Mouse (Mus musculus) liver, adult 2 months (tissue): ENCODE results near the gene Kdm6b. TPM values are rescaled to one million over a fixed set of nuclear protein-coding genes. Genes with fewer than 3 reads are reported as not detected.
A peak's percentile ranks its signal among the peaks of the same experiment; 100 is the strongest.

Experiments
- DNase-seq: peaks from one replicate; pipeline ENCODE4 v3.0.0-alpha.2; 2011; ENCODE audit warnings: low read depth, low spot score; ENCODE audit errors: extremely low read depth
- H3K27ac ChIP-seq: fragments of 200-500 bp; replicated peaks from 2 replicates; pipeline ENCODE4 v1.5.1; 2012; ENCODE audit warnings: low read depth, mild to moderate bottlenecking, control low read depth, inconsistent platforms, low read length; ENCODE audit not compliant: insufficient read depth
- H3K27me3 ChIP-seq: fragments of 200-500 bp; 2 replicates; pipeline ENCODE4 v1.6.1; 2012; ENCODE audit warnings: mild to moderate bottlenecking, moderate library complexity, low read length, inconsistent platforms; ENCODE audit not compliant: control insufficient read depth, insufficient read depth
- H3K36me3 ChIP-seq: fragments of 200-500 bp; 2 replicates; pipeline ENCODE4 v1.6.1; 2012; ENCODE audit warnings: low read length, inconsistent platforms; ENCODE audit not compliant: control insufficient read depth, insufficient read depth
- H3K4me1 ChIP-seq: fragments of 200-500 bp; 2 replicates; pipeline ENCODE4 v1.6.1; 2011; ENCODE audit warnings: low read length; ENCODE audit not compliant: control insufficient read depth, insufficient read depth
- H3K4me3 ChIP-seq: fragments of 200-500 bp; 2 replicates; pipeline ENCODE4 v1.5.1; 2011; ENCODE audit warnings: low read depth, mild to moderate bottlenecking, control low read depth, low read length, moderate library complexity; ENCODE audit not compliant: insufficient read depth
- H3K79me2 ChIP-seq: fragments of 200-500 bp; 2 replicates; pipeline ENCODE4 v1.6.1; 2012; ENCODE audit warnings: inconsistent platforms, mild to moderate bottlenecking, low read length, moderate library complexity; ENCODE audit not compliant: control insufficient read depth, insufficient read depth
- H3K9ac ChIP-seq: fragments of 200-500 bp; 2 replicates; pipeline ENCODE4 v1.6.1; 2012; ENCODE audit warnings: low read depth, mild to moderate bottlenecking, control low read depth, inconsistent platforms, low read length
- CTCF ChIP-seq: fragments of 200-500 bp; IDR thresholded peaks from 2 replicates; pipeline ENCODE4 v1.5.1; 2011; ENCODE audit warnings: low read depth, low read length, control low read depth
- POLR2A ChIP-seq: fragments of 200-500 bp; IDR thresholded peaks from 2 replicates; pipeline ENCODE4 v1.6.1; 2011; ENCODE audit warnings: low read length, control low read depth; ENCODE audit not compliant: insufficient read depth; ENCODE audit errors: extremely low read depth
- WGBS: fragments of 180-500 bp; shearing (Covaris S2); methylation state at CpG from one replicate; pipeline ENCODE4 v1.1.7; 2018; 5-methylcytosine and 5-hydroxymethylcytosine counted together
- polyA plus RNA-seq: library from polyadenylated mRNA; depleted of rRNA; stranded (reverse); fragments of >200 nt; gene quantifications from 2 replicates; pipeline ENCODE4 v1.2.3, GENCODE M21; 2012; rRNA removed
- total RNA-seq: library from RNA; depleted of rRNA; stranded (reverse); fragments of >200 nt; gene quantifications from 2 replicates; pipeline ENCODE4 v1.2.3, GENCODE M21; 2014; rRNA removed

Kdm6b gene
- total and polyA plus RNA-seq, 2 experiments: 1.6 to 4.2 TPM

DNA sequence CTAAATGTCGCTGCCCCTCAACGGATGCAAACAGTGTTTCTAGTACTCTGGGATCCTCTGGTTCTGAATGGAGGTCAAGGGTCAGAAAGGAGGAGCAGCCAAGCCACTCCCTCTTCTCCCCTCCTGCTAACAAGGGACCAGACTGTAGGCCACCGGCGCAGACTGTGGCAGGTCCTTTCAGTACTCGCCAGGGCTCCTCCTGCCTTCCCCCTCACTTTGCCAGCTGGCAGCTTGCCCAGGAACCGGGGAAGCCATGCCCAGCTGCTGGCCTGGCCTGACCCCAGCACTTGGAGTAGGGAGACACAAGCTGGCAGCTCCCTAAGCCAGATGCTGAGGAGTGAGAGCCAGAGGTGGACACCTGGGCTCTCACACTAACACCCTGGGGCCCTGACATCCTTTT is 48.6 kb downstream of the Kdm6b start:
- TF ChIP-seq POLR2A (0 out of 2 replicates have a peak, but pooled peaks have one; percentile 16), CTCF (no peak)
- Histone ChIP-seq H3K79me2 (peaks cover 8% of the 10 kb centered on the region; the same call in 1 of the 2 replicates), H3K27me3 (no peaks in the 10 kb centered on the region), H3K9ac (peak overlapping the region; percentile 63; the same call in 1 of the 2 replicates), H3K27ac (peak overlapping the region; percentile 95), H3K36me3 (peaks cover 23% of the 10 kb centered on the region; the same call in 1 of the 2 replicates), H3K4me3 (peak overlapping the region; percentile 37), H3K4me1 (peaks cover 22% of the 10 kb centered on the region)
- 0% methylated on average over 6 of the region's 6 CpGs for WGBS
- DNase-seq: peak; percentile 97

DNA sequence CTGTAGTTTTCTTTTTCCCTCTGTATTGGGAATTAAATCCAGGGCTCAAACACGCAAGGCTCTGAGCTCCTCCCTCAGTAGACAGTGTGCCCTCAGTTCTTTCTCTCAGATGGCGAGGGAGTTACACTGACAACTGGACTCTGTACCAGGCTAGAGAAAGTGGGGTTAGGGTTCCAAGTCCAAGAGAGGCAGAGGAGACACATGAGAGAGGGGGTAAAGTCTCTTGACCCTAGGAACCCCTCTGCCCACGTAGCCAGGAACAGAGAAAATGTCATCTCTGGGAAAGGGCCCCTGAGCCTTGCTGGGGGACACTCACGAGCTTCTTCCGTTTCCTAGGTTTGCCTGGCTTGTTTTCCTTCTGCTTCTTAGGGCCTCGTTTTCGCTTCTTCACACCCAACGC is 49.1 kb downstream of the Kdm6b start:
- 9% methylated on average over 8 of the region's 8 CpGs for WGBS
- Histone ChIP-seq H3K9ac (peak overlapping the region; percentile 63), H3K4me1 (peaks cover 22% of the 10 kb centered on the region), H3K4me3 (peak overlapping the region; percentile 57), H3K79me2 (peaks cover 8% of the 10 kb centered on the region; the same call in 1 of the 2 replicates), H3K36me3 (peaks cover 28% of the 10 kb centered on the region), H3K27me3 (no peaks in the 10 kb centered on the region), H3K27ac (peak overlapping the region; percentile 95)
- TF ChIP-seq POLR2A (no peak), CTCF (no peak)
- DNase-seq: peak; percentile 95

DNA sequence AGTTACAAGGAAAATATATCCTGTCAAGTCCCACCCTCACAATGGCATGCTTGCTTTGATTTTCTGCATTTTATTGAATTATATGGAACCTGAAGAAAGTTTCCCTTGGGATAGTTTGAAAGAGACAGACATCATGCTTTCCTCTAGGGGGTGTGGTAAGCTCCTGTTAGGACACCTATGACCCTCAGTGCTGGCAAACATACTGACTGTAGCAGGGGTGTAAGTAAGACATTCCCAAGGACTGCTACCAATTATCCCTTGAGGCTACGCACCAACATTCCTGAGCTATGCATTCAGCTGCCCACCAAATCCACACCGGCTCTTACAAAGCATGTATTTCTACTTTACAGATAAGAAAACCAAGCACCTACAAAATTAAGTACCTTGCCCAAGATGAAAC is 51.0 kb downstream of the Kdm6b start:
- no peak overlapping the region for H3K9ac ChIP-seq
- H3K79me2 ChIP-seq: peaks cover 8% of the 10 kb centered on the region; the same call in 1 of the 2 replicates
- peaks cover 46% of the 10 kb centered on the region for H3K36me3 ChIP-seq
- no peak overlapping the region for H3K27ac ChIP-seq
- H3K4me1 ChIP-seq: peaks cover 18% of the 10 kb centered on the region
- H3K27me3 ChIP-seq: no peaks in the 10 kb centered on the region
- DNase-seq: no peak
- 93% methylated on average over 2 of the region's 2 CpGs for WGBS
- H3K4me3 ChIP-seq: no peak overlapping the region
- TF ChIP-seq POLR2A (no peak), CTCF (no peak)

DNA sequence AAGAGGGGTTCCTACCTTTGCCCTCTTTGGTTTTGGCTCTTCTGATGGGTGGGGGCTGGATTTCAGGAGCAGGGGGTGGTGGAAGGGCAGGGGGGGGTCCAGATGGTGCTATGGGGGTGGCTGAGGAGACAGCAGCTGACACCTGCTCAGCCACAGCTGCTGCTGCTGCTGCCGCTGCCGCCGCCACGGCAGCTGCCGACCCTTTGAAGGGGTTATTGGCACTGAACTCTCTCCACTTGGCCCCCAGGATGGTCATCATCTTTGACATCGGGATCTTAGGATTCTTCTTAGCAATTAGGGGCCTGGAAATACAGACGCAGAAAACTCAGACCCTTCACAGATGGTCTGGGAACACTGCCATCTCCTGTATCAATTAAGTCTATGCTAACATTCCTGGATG is 51.5 kb downstream of the Kdm6b start:
- peaks cover 50% of the 10 kb centered on the region for H3K36me3 ChIP-seq

DNA sequence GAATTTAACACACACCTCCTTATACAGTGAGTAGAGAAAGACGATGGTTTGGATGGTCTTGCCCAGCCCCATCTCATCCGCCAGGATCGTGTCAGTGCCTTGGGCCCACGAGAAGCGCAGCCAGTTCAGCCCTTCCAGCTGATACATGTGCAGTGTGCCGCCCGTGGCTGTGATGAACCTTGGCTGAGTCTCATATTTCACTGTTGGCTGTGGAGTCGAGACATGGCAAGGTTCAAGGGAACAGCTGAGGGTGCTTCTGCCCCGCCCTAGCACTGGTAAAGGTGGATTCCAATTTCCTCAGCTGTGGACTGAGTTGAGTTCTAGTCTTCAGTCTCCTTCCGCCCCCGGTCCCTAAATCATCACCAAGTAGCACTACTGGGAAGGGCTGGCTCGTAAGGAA is 55.8 kb downstream of the Kdm6b start:
- no peak overlapping the region for H3K9ac ChIP-seq
- H3K4me1 ChIP-seq: no peaks in the 10 kb centered on the region
- TF ChIP-seq POLR2A (no peak), CTCF (no peak)
- peaks cover 75% of the 10 kb centered on the region for H3K36me3 ChIP-seq
- 91% methylated on average over 12 of the region's 12 CpGs for WGBS
- H3K27me3 ChIP-seq: no peaks in the 10 kb centered on the region
- H3K27ac ChIP-seq: no peak overlapping the region
- H3K79me2 ChIP-seq: peaks cover 2% of the 10 kb centered on the region; the same call in 1 of the 2 replicates
- DNase-seq: no peak
- no peak overlapping the region for H3K4me3 ChIP-seq

More for the DNA sequence above, 51.5 kb downstream of the Kdm6b start:
- TF ChIP-seq POLR2A: no peak
- Histone ChIP-seq H3K27me3 (no peaks in the 10 kb centered on the region), H3K9ac (no peak overlapping the region), H3K79me2 (peaks cover 8% of the 10 kb centered on the region; the same call in 1 of the 2 replicates), H3K4me3 (no peak overlapping the region), H3K4me1 (peaks cover 15% of the 10 kb centered on the region), H3K27ac (no peak overlapping the region)
- DNase-seq: no peak
- WGBS: 85% methylated on average over 7 of the region's 7 CpGs

DNA sequence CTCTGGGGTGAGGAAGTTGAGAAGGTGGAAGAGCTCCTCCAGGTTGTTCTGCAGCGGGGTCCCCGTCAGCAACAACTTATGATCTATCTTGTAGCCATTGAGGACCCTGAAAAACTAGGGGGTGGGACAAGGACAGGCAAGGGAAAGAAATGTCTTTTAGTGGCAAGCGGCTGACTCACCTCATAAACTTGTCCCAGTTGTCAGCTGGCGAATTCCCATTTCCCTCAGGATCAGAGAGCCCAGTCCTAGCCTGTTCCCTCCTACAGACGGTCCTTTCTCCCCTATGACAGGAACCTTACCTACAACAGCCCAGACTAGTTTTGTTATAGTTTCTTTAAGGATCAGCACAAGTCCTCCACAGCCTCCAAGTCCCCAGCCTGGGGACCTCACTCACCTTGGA is 56.9 kb downstream of the Kdm6b start:
- 98% methylated on average over 5 of the region's 5 CpGs for WGBS
- no peaks in the 10 kb centered on the region for H3K4me1 ChIP-seq
- peaks cover 77% of the 10 kb centered on the region for H3K36me3 ChIP-seq
- H3K79me2 ChIP-seq: no peaks in the 10 kb centered on the region
- no peaks in the 10 kb centered on the region for H3K27me3 ChIP-seq
- no peak for DNase-seq
- H3K4me3 ChIP-seq: no peak overlapping the region
- H3K27ac ChIP-seq: no peak overlapping the region
- TF ChIP-seq POLR2A (no peak), CTCF (no peak)
- H3K9ac ChIP-seq: no peak overlapping the region

Other genes starting within 250 kb of the Kdm6b start
- not detected in 2 replicates for gene Alox8, start 215.8 kb downstream of the Kdm6b start, total RNA-seq
- not detected in 2 replicates for gene Alox8, start 215.8 kb downstream of the Kdm6b start, polyA plus RNA-seq
- gene Gucy2e, start 176.6 kb downstream of the Kdm6b start, total RNA-seq: not detected in 2 replicates
- not detected in 2 replicates for gene Gucy2e, start 176.6 kb downstream of the Kdm6b start, polyA plus RNA-seq
- 2.5 and 3.0 TPM in 2 replicates for gene Cntrob, start 89.9 kb downstream of the Kdm6b start, total RNA-seq
- gene Cntrob, start 89.9 kb downstream of the Kdm6b start, polyA plus RNA-seq: 3.0 and 3.9 TPM in 2 replicates
- gene Trappc1, start 89.7 kb downstream of the Kdm6b start, total RNA-seq: 37.5 and 40.9 TPM in 2 replicates
- 35.1 and 38.3 TPM in 2 replicates for gene Trappc1, start 89.7 kb downstream of the Kdm6b start, polyA plus RNA-seq
- 0.13 and 0.28 TPM in 2 replicates for gene Kcnab3, start 87.4 kb downstream of the Kdm6b start, total RNA-seq
- gene Kcnab3, start 87.4 kb downstream of the Kdm6b start, polyA plus RNA-seq: 0.50 and 0.84 TPM in 2 replicates
- 0.55 and 0.67 TPM in 2 replicates for gene Rnf227, start 73.2 kb downstream of the Kdm6b start, total RNA-seq
- 0.35 and 0.41 TPM in 2 replicates for gene Rnf227, start 73.2 kb downstream of the Kdm6b start, polyA plus RNA-seq
- gene Chd3, start 44.3 kb downstream of the Kdm6b start, total RNA-seq: 45.2 and 57.5 TPM in 2 replicates
- gene Chd3, start 44.3 kb downstream of the Kdm6b start, polyA plus RNA-seq: 55.2 and 80.2 TPM in 2 replicates
- gene Naa38, start 18.2 kb downstream of the Kdm6b start, total RNA-seq: 86.6 and 91.5 TPM in 2 replicates
- gene Naa38, start 18.2 kb downstream of the Kdm6b start, polyA plus RNA-seq: 133 and 150 TPM in 2 replicates
- 33.9 and 40.7 TPM in 2 replicates for gene Cyb5d1, start 18.0 kb downstream of the Kdm6b start, total RNA-seq
- 21.1 and 22.1 TPM in 2 replicates for gene Cyb5d1, start 18.0 kb downstream of the Kdm6b start, polyA plus RNA-seq
- 1.3 and 1.7 TPM in 2 replicates for gene Tmem88, start 15.4 kb downstream of the Kdm6b start, total RNA-seq
- 6.7 and 8.5 TPM in 2 replicates for gene Tmem88, start 15.4 kb downstream of the Kdm6b start, polyA plus RNA-seq
- under 0.01 and 0.09 TPM in 2 replicates for gene Dnah2, start 135.4 kb upstream of the Kdm6b start, total RNA-seq
- gene Dnah2, start 135.4 kb upstream of the Kdm6b start, polyA plus RNA-seq: 0.02 TPM in 2 replicates
- under 0.01 TPM in 1 of 2 replicates, not detected in the other for gene Efnb3, start 146.5 kb upstream of the Kdm6b start, total RNA-seq
- 0.11 and 0.17 TPM in 2 replicates for gene Efnb3, start 146.5 kb upstream of the Kdm6b start, polyA plus RNA-seq
- 5.6 and 6.4 TPM in 2 replicates for gene Wrap53, start 166.6 kb upstream of the Kdm6b start, total RNA-seq
- gene Wrap53, start 166.6 kb upstream of the Kdm6b start, polyA plus RNA-seq: 10.7 and 11.2 TPM in 2 replicates
- 3.7 and 6.2 TPM in 2 replicates for gene Trp53, start 166.7 kb upstream of the Kdm6b start, total RNA-seq
- gene Trp53, start 166.7 kb upstream of the Kdm6b start, polyA plus RNA-seq: 23.5 and 35.4 TPM in 2 replicates
- gene Atp1b2, start 192.3 kb upstream of the Kdm6b start, total RNA-seq: 0.18 and 0.20 TPM in 2 replicates
- 0.40 and 0.46 TPM in 2 replicates for gene Atp1b2, start 192.3 kb upstream of the Kdm6b start, polyA plus RNA-seq
- not detected in 2 replicates for gene Shbg, start 204.2 kb upstream of the Kdm6b start, total RNA-seq
- 0.18 TPM in 1 of 2 replicates, not detected in the other for gene Shbg, start 204.2 kb upstream of the Kdm6b start, polyA plus RNA-seq
- gene Sat2, start 208.3 kb upstream of the Kdm6b start, total RNA-seq: 12.3 and 19.4 TPM in 2 replicates
- gene Sat2, start 208.3 kb upstream of the Kdm6b start, polyA plus RNA-seq: 10.8 and 12.8 TPM in 2 replicates
- gene Fxr2, start 219.3 kb upstream of the Kdm6b start, total RNA-seq: 18.1 and 19.9 TPM in 2 replicates
- gene Fxr2, start 219.3 kb upstream of the Kdm6b start, polyA plus RNA-seq: 24.2 and 33.9 TPM in 2 replicates
- not detected in 2 replicates for gene Sox15, start 241.6 kb upstream of the Kdm6b start, total RNA-seq
- 0.21 TPM in 1 of 2 replicates, not detected in the other for gene Sox15, start 241.6 kb upstream of the Kdm6b start, polyA plus RNA-seq
- 49.9 and 53.5 TPM in 2 replicates for gene Mpdu1, start 249.0 kb upstream of the Kdm6b start, total RNA-seq
- gene Mpdu1, start 249.0 kb upstream of the Kdm6b start, polyA plus RNA-seq: 100 and 115 TPM in 2 replicates